In the genomic region with DNA sequence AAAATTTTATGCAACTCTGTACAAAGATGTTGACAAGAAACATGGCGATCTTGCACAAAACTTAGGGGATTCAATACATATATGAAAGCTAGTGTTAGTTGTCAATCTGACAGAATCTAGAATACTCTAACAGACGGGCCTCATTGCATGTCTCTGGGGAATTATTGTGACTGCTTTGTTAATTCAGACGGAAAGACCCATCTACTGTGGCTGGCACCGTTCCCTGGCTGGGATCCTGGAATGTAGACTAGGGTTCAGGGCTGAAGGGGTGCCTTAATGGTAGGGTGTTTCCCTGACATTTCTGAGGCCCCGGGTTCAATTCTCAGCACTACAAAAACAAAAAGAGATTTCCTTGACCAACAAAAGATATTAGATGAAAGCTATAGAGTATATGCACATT, we compare ENCODE assay signal across 23 mouse cellular contexts.
DNase-seq lines count a peak whose midpoint lies in the region; ATAC-seq lines count a peak whose summit lies in the region.
"Had no signal": no experiment of that assay in that cellular context is flagged by ENCODE, and none has a peak within 500 bp of the region (broad histone marks: within the 10 kb centered on the region; RNA-seq: fewer than 3 reads in every experiment).

No protein-coding gene starts in this region.

- ATAC-seq in kidney, embryonic 16.5 days (ENCODE audit: low FRiP score, low TSS enrichment) = no peak
- ATAC-seq: activated CD4-positive, CD25-positive, alpha-beta regulatory T cell, adult 4 months; inflammation-experienced regulatory T-cells, adult 6 months had no signal

- no peaks in the 10 kb centered on the region for H3K9me3 ChIP-seq in kidney, embryonic 16.5 days (ENCODE audit: low read length)
- H3K9me3 ChIP-seq: embryonic facial prominence, embryonic 13.5 days; heart, embryonic 15.5 days; neural tube, embryonic 12.5 days had no signal

- peak; percentile 3 for DNase-seq in adrenal gland, postnatal 10 days
- no peak for DNase-seq in adrenal gland, adult 18-20 months (ENCODE audit: low spot score in 2 of 2)
- peak; percentile 5 for DNase-seq in kidney, postnatal 10 days
- peak; percentile 5 for DNase-seq in right cerebral cortex, postnatal 14 days
- DNase-seq in right cerebral cortex, postnatal 36 days (ENCODE audit: low spot score in 2 of 2) = no peak
- DNase-seq in cerebellum, postnatal 25 days = peak; percentile 24 to 48
- no peak for DNase-seq in MN1 (ENCODE audit: low spot score)
- DNase-seq: adrenal gland, postnatal 36 days; gastrocnemius, postnatal 10 days; heart, adult 11 months; kidney, adult 2 months; kidney, postnatal 25 days; lung, adult 18-20 months; lung, postnatal 36 days; thymus, adult 2 months had no signal

- H3K4me1 ChIP-seq in kidney, embryonic 16.5 days (ENCODE audit: insufficient read depth, low read length) = no peaks in the 10 kb centered on the region
- H3K4me1 ChIP-seq: embryonic facial prominence, embryonic 13.5 days; heart, embryonic 15.5 days; neural tube, embryonic 12.5 days had no signal

- H3K4me2 ChIP-seq in kidney, embryonic 16.5 days (replicated peaks; ENCODE audit: low read depth, low read length) = no peak overlapping the region
- H3K4me2 ChIP-seq: embryonic facial prominence, embryonic 13.5 days; heart, embryonic 15.5 days; liver, embryonic 11.5 days; neural tube, embryonic 12.5 days had no signal

- no peaks in the 10 kb centered on the region for H3K27me3 ChIP-seq in kidney, embryonic 16.5 days (ENCODE audit: insufficient read depth, low read length)
- H3K27me3 ChIP-seq: embryonic facial prominence, embryonic 13.5 days; heart, embryonic 15.5 days; neural tube, embryonic 12.5 days had no signal

- no peak overlapping the region for H3K4me3 ChIP-seq in kidney, embryonic 16.5 days (ENCODE audit: low read length)
- H3K4me3 ChIP-seq: embryonic facial prominence, embryonic 13.5 days; heart, embryonic 15.5 days; left cerebral cortex, adult 2 months; neural tube, embryonic 12.5 days had no signal

- H3K36me3 ChIP-seq in kidney, embryonic 16.5 days (ENCODE audit: insufficient read depth, low read length) = no peaks in the 10 kb centered on the region
- H3K36me3 ChIP-seq: embryonic facial prominence, embryonic 13.5 days; heart, embryonic 15.5 days; neural tube, embryonic 12.5 days had no signal

- 73% methylated on average over 5 of the region's 5 CpGs for WGBS in kidney, embryonic 16.5 days

- H3K9ac ChIP-seq in kidney, embryonic 16.5 days (replicated peaks; ENCODE audit: low read length) = no peak overlapping the region
- H3K9ac ChIP-seq: embryonic facial prominence, embryonic 13.5 days; heart, embryonic 15.5 days; neural tube, embryonic 12.5 days had no signal

- H3K27ac ChIP-seq in kidney, embryonic 16.5 days (ENCODE audit: low read length) = no peak overlapping the region
- H3K27ac ChIP-seq: embryonic facial prominence, embryonic 13.5 days; heart, embryonic 15.5 days; left cerebral cortex, adult 2 months; neural tube, embryonic 12.5 days had no signal

Comparison
In these comparisons a context has a peak if more than half of its experiments do, and no peak if none do; other contexts are left out.
1. DNase-seq: peak in adrenal gland, postnatal 10 days (single experiment), kidney, postnatal 10 days (single experiment), right cerebral cortex, postnatal 14 days (single experiment) and cerebellum, postnatal 25 days (2 of 2); none in adrenal gland, adult 18-20 months (0 of 2), right cerebral cortex, postnatal 36 days (0 of 2) and MN1 (single experiment).